Mouse (Mus musculus) testis, adult 2 months (tissue): ENCODE results near the gene Batf2. TPM values are rescaled to one million over a fixed set of nuclear protein-coding genes. Genes with fewer than 3 reads are reported as not detected.

Source experiments
- H3K27ac ChIP-seq: fragments of 200-500 bp; 2 replicates; pipeline ENCODE4 v1.5.1; 2012; ENCODE audit warnings: low read depth, low read length; ENCODE audit not compliant: control insufficient read depth, insufficient read depth
- H3K27me3 ChIP-seq: fragments of 200-500 bp; 2 replicates; pipeline ENCODE4 v1.6.1; 2012; ENCODE audit warnings: mild to moderate bottlenecking, low read length, moderate library complexity; ENCODE audit not compliant: control insufficient read depth, insufficient read depth
- H3K36me3 ChIP-seq: fragments of 200-500 bp; 2 replicates; pipeline ENCODE4 v1.6.1; 2012; ENCODE audit warnings: mild to moderate bottlenecking, low read length; ENCODE audit not compliant: control insufficient read depth, insufficient read depth
- H3K4me1 ChIP-seq: fragments of 200-500 bp; 2 replicates; pipeline ENCODE4 v1.6.1; 2012; ENCODE audit warnings: low read length; ENCODE audit not compliant: control insufficient read depth, insufficient read depth
- H3K4me3 ChIP-seq: fragments of 200-500 bp; 2 replicates; pipeline ENCODE4 v1.5.1; 2012; ENCODE audit warnings: low read depth, mild to moderate bottlenecking, low read length, moderate library complexity, mixed read lengths; ENCODE audit not compliant: control insufficient read depth
- CTCF ChIP-seq: fragments of 200-500 bp; IDR thresholded peaks from 2 replicates; pipeline ENCODE4 v1.5.1; 2012; ENCODE audit warnings: low read depth, mild to moderate bottlenecking, inconsistent platforms, low read length, moderate library complexity; ENCODE audit not compliant: control insufficient read depth, insufficient read depth, insufficient replicate concordance
- POLR2A ChIP-seq: fragments of 200-500 bp; IDR thresholded peaks from 2 replicates; pipeline ENCODE4 v1.6.1; 2012; ENCODE audit warnings: low read depth, mild to moderate bottlenecking, inconsistent platforms, low read length, moderate library complexity; ENCODE audit not compliant: control insufficient read depth
- polyA plus RNA-seq: library from polyadenylated mRNA; depleted of rRNA; stranded (reverse); fragments of >200 nt; gene quantifications from 2 replicates; pipeline ENCODE4 v1.2.3, GENCODE M21; 2012; rRNA removed

Batf2 gene
- polyA plus RNA-seq = 0.83 and 1.1 TPM in 2 replicates

DNA sequence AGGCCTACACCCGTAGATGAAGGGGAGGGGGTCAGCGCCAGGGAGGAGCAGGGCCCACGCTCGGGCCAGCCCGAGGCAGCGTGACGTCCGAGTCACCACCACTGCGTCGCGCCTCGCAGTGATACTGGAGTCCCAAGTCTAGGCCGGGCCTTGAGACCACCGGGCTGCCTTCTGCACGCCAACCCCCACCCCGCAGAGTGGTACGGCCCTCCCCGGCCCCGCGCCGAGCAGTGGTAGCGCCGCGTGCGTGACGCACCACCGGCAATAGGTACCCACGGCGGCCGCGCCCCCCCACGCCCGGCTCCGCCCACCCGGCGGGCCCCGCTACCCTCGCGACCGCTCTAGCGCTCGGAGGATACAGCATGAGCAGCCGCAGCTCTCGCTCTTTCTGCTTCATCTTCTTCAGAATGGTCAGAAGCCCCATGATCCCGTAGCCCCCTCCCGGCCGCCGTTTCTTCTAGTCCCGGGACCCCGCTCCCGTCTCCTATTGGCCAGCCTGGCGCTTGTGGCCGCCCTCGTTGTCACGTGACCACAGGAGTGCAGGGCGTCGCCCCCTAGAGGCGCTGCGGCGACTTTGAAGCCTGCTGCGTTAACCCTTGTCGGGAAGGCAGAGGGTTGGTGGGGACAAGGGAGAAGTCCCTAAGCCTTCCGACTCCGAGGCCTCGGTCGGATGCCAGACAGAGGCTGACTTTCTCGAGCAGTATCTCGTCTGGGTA is at the start of gene Batf2:
Gene Batf2, plus strand, starts transcription at position 306 of the 716 bp plus-strand sequence.
- Histone ChIP-seq H3K27ac (peak within 1 kb of the TSS; percentile 97), H3K4me1 (peaks cover 7% of the 10 kb centered on the region), H3K36me3 (no peaks in the 10 kb centered on the region), H3K27me3 (no peaks in the 10 kb centered on the region), H3K4me3 (peak within 1 kb of the TSS; percentile 97)
- TF ChIP-seq POLR2A (peak; percentile 73; the same call in 1 of the 2 replicates), CTCF (peak; percentile 74)

DNA sequence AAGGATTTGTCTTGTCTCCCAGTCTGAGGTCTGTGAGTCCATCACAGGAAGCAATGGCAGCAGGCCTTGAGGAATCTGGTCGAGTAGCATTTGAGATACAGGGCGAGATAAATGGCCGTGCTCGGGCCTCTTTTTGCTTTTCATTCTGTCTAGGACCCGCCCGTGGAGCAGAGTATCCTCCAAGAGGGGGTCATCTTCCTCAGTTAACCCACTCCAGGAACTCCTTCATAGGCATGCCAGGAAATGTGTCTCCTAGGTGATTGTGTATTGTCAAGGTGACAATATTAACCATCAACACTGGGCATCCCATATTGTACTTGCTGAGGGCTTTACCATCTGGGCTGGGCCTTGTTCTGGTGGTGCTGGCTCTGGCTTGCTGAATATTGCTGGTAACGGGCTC is 46.7 kb upstream of the Batf2 start, which contains the start of gene AC131692.1:
Gene AC131692.1, plus strand, starts transcription at position 301 of the 400 bp plus-strand sequence.
- peaks cover 6% of the 10 kb centered on the region for H3K36me3 ChIP-seq
- peak within 1 kb of the TSS; percentile 79 for H3K4me3 ChIP-seq
- TF ChIP-seq CTCF (no peak), POLR2A (no peak)
- H3K27ac ChIP-seq = peak within 1 kb of the TSS; percentile 3; the same call in 1 of the 2 replicates
- H3K27me3 ChIP-seq = no peaks in the 10 kb centered on the region
- H3K4me1 ChIP-seq = no peaks in the 10 kb centered on the region

DNA sequence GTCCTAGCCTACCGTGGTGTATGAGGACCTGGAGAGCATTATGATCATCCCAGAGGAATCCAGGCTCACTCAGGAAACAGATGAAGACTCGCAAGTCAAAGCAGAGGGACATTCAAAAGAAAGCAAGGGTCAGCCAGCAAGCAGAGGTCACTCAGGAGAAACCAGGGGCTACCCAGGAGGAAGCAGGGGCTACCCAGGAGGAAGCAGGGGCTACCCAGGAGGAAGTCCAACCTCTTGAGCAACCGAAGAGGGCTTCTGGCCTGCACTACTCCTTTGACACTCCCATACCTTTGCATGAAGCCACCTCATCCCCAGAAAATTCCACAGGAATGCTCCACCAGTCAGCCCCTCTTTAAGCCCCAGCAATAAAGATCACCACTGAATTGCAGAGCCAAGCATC is 42.9 kb upstream of the Batf2 start:
- H3K27ac ChIP-seq = no peak overlapping the region
- H3K36me3 ChIP-seq = peaks cover 3% of the 10 kb centered on the region; the same call in 1 of the 2 replicates
- H3K27me3 ChIP-seq = no peaks in the 10 kb centered on the region
- TF ChIP-seq CTCF = no peak
- no peak for TF ChIP-seq POLR2A
- H3K4me1 ChIP-seq = no peaks in the 10 kb centered on the region
- H3K4me3 ChIP-seq = no peak overlapping the region

DNA sequence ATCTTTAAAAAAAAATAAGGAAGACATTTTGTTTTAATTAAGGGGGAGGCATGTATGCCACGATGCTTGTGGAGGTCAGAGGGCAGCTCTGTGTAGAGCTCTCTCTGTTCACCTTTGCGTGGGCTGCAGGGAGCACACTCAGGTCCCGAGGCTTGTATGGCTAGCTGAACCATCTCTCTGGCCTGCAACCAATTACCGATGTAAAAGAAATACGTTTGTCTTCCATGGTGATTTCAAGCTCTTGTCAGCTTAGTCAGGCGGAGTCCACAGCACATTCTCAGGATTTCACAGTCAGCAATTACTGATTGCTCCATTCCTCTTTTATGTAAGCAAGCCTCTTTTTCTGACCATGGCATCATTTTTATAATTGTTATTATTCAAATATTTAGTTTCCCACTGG is 39.6 kb upstream of the Batf2 start:
- no peaks in the 10 kb centered on the region for H3K27me3 ChIP-seq

DNA sequence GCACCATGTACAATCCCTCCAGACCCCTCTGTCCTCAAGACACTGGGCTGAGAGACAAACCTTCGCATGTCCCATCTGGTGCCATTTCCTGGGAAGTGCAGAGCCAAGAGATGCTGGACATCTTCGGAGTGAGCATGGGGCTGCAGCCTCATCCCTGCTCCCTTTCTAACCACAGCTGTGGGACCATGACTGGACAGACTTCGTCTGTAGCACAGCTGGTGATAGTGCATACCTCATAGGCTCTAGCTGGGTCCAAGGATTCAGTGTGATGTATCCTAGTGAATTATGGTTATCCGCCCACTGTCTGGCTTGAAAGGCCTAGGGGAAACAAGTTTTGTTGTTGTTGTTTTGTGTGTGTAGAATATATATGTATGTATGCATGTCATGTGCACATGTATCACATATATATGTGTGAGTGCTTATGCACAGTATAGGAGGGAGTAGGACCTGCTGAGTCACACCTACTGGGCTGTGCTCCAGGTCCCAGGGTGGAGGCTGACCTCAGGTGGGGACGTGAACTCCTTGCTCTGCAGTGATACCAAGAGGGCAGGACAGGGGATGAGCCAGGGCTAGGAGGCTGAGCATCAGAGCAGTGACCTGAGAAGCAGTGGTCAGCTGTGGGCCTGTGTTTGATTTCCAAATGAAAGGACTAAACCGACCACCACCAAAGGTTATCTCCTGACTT is 38.5 kb upstream of the Batf2 start:
- Histone ChIP-seq H3K36me3 (peaks cover 3% of the 10 kb centered on the region; the same call in 1 of the 2 replicates), H3K27ac (no peak overlapping the region), H3K4me1 (peaks cover 3% of the 10 kb centered on the region), H3K27me3 (no peaks in the 10 kb centered on the region), H3K4me3 (no peak overlapping the region)
- TF ChIP-seq POLR2A = no peak
- TF ChIP-seq CTCF = no peak

More for the DNA sequence above, 39.6 kb upstream of the Batf2 start:
- Histone ChIP-seq H3K36me3 (peaks cover 3% of the 10 kb centered on the region; the same call in 1 of the 2 replicates), H3K4me1 (peaks cover under 1% of the 10 kb centered on the region), H3K27ac (no peak overlapping the region), H3K4me3 (no peak overlapping the region)
- TF ChIP-seq POLR2A (no peak), CTCF (no peak)

DNA sequence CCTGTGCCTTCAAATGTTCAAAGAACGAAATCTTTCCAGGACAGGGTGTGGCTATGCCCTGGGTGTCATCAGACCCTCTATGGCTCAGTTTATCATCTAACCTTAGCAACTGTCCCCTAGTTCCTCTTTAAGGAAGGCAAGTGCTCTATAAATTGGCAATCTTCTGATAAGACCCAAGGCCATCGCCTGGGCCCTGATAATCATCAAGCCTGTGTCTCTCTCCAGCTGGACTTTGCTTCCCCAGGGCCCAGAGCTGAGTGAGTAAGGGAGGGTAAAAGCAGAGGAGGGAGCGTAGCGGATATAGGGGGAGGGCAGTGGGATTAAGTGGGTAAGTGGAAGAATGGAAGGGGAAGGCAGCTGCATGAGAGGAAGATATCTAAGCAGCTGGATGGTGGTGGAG is 36.3 kb upstream of the Batf2 start:
- H3K27ac ChIP-seq = no peak overlapping the region
- no peaks in the 10 kb centered on the region for H3K27me3 ChIP-seq
- no peak for TF ChIP-seq CTCF
- no peak for TF ChIP-seq POLR2A
- no peak overlapping the region for H3K4me3 ChIP-seq
- H3K36me3 ChIP-seq = no peaks in the 10 kb centered on the region
- peaks cover 3% of the 10 kb centered on the region for H3K4me1 ChIP-seq

DNA sequence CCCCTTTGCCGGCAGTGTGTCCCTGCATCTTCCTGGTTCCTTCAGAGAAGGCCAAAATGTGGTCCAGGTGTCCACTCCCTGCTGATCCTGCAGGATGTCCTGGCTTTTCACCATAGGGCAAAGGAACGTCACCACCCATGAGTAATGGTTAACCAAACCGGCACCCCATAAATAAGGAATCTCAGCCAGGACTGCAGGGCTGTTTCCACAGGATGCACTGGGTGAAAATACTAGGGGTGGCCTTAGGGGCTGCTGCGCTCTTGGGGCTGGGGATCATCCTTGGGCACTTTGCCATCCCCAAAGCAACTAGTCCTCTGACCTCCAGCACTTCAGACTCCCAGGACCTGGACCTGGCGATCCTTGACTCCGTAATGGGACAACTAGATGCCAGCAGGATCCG is 35.2 kb upstream of the Batf2 start, which contains the start of gene Naaladl1:
Gene Naaladl1, plus strand, starts transcription at position 197 of the 400 bp plus-strand sequence.
- no peak within 1 kb of the TSS for H3K27ac ChIP-seq
- no peak within 1 kb of the TSS for H3K4me3 ChIP-seq

More for the DNA sequence above, 35.2 kb upstream of the Batf2 start, which contains the start of gene Naaladl1:
- Histone ChIP-seq H3K4me1 (peaks cover 3% of the 10 kb centered on the region), H3K36me3 (no peaks in the 10 kb centered on the region), H3K27me3 (no peaks in the 10 kb centered on the region)
- no peak for TF ChIP-seq POLR2A
- no peak for TF ChIP-seq CTCF
